ENCODE assay signal across 13 mouse cellular contexts in genomic region chr2:103690828-103691227, GRCm38 (mm10).
DNase-seq lines count a peak whose midpoint lies in the region; ATAC-seq and TF ChIP-seq lines count a peak whose summit lies in the region.
"Had no signal": no experiment of that assay in that cellular context is flagged by ENCODE, and none has a peak within 500 bp of the region (broad histone marks: within the 10 kb centered on the region; RNA-seq: fewer than 3 reads in every experiment).

No protein-coding gene starts in this region.

- H3K27me3 ChIP-seq in heart, embryonic 12.5 days (replicated peaks), result no peaks in the 10 kb centered on the region
- H3K27me3 ChIP-seq in embryonic facial prominence, embryonic 12.5 days, result no peaks in the 10 kb centered on the region
- H3K27me3 ChIP-seq in hindbrain, embryonic 12.5 days, result no peaks in the 10 kb centered on the region
- no peaks in the 10 kb centered on the region for H3K27me3 ChIP-seq in midbrain, embryonic 14.5 days (ENCODE audit: control insufficient read depth, insufficient read depth, low read length)
- H3K27me3 ChIP-seq: kidney, embryonic 15.5 days had no signal

- H3K36me3 ChIP-seq in heart, embryonic 12.5 days, result no peaks in the 10 kb centered on the region
- H3K36me3 ChIP-seq in embryonic facial prominence, embryonic 12.5 days, result no peaks in the 10 kb centered on the region
- no peaks in the 10 kb centered on the region for H3K36me3 ChIP-seq in hindbrain, embryonic 12.5 days
- H3K36me3 ChIP-seq in midbrain, embryonic 14.5 days (ENCODE audit: control insufficient read depth, insufficient read depth, low read length), result no peaks in the 10 kb centered on the region
- H3K36me3 ChIP-seq: kidney, embryonic 15.5 days had no signal

- WGBS in heart, embryonic 12.5 days, result 62% methylated on average over 5 of the region's 5 CpGs
- 35% methylated on average over 5 of the region's 5 CpGs for WGBS in embryonic facial prominence, embryonic 12.5 days
- WGBS in hindbrain, embryonic 12.5 days, result 42% methylated on average over 5 of the region's 5 CpGs
- 27% methylated on average over 5 of the region's 5 CpGs for WGBS in midbrain, embryonic 14.5 days

- H3K4me2 ChIP-seq in heart, embryonic 12.5 days, result no peak overlapping the region
- no peak overlapping the region for H3K4me2 ChIP-seq in embryonic facial prominence, embryonic 12.5 days (replicated peaks)
- no peak overlapping the region for H3K4me2 ChIP-seq in hindbrain, embryonic 12.5 days (replicated peaks)
- H3K4me2 ChIP-seq in midbrain, embryonic 14.5 days (ENCODE audit: low read length), result no peak overlapping the region
- H3K4me2 ChIP-seq: kidney, embryonic 15.5 days had no signal

- no peak overlapping the region for H3K4me3 ChIP-seq in heart, embryonic 12.5 days
- H3K4me3 ChIP-seq in embryonic facial prominence, embryonic 12.5 days, result no peak overlapping the region
- H3K4me3 ChIP-seq in hindbrain, embryonic 12.5 days, result no peak overlapping the region
- no peak overlapping the region for H3K4me3 ChIP-seq in midbrain, embryonic 14.5 days (replicated peaks; ENCODE audit: low read depth, low read length)
- no peak overlapping the region for H3K4me3 ChIP-seq in left cerebral cortex, adult 2 months
- H3K4me3 ChIP-seq: kidney, embryonic 15.5 days; myocyte had no signal

- no peak overlapping the region for H3K27ac ChIP-seq in heart, embryonic 12.5 days (ENCODE audit: poor library complexity, severe bottlenecking)
- peak overlapping the region; percentile 25 for H3K27ac ChIP-seq in embryonic facial prominence, embryonic 12.5 days
- peak overlapping the region; percentile 31; the same call in 1 of the 2 replicates for H3K27ac ChIP-seq in hindbrain, embryonic 12.5 days
- peak overlapping the region; percentile 14; the same call in 1 of the 2 replicates for H3K27ac ChIP-seq in midbrain, embryonic 14.5 days (replicated peaks; ENCODE audit: low read depth, low read length)
- H3K27ac ChIP-seq in left cerebral cortex, adult 2 months, result no peak overlapping the region
- H3K27ac ChIP-seq: kidney, embryonic 15.5 days had no signal

- H3K4me1 ChIP-seq in heart, embryonic 12.5 days (replicated peaks), result peaks cover 23% of the 10 kb centered on the region
- H3K4me1 ChIP-seq in embryonic facial prominence, embryonic 12.5 days, result peaks cover 39% of the 10 kb centered on the region
- H3K4me1 ChIP-seq in hindbrain, embryonic 12.5 days, result peaks cover 13% of the 10 kb centered on the region
- H3K4me1 ChIP-seq in midbrain, embryonic 14.5 days (ENCODE audit: control insufficient read depth, insufficient read depth, low read length), result peaks cover 3% of the 10 kb centered on the region; the same call in 1 of the 2 replicates

- 0 out of 2 replicates have a peak, but pooled peaks have one; percentile 36 for ATAC-seq in heart, embryonic 12.5 days (ENCODE audit: insufficient number of reproducible peaks, low FRiP score)
- no peak for ATAC-seq in embryonic facial prominence, embryonic 12.5 days (ENCODE audit: insufficient number of reproducible peaks, insufficient read depth, low FRiP score, low TSS enrichment)
- ATAC-seq in hindbrain, embryonic 12.5 days (ENCODE audit: low FRiP score), result peak; percentile 62
- ATAC-seq in midbrain, embryonic 14.5 days (ENCODE audit: low FRiP score, low TSS enrichment), result peak; percentile 8; the same call in 1 of the 2 replicates

- TF ChIP-seq CTCF in left cerebral cortex, adult 2 months (IDR thresholded peaks at IDR 0.05), result no peak

- intact Hi-C loops in heart, postnatal 25 days (cut with DNase I), result no loop called here
- intact Hi-C loops in left cerebral cortex, adult 2 months (cut with DNase I), result no loop called here

- no peaks in the 10 kb centered on the region for H3K9me3 ChIP-seq in heart, embryonic 12.5 days (replicated peaks)
- H3K9me3 ChIP-seq in embryonic facial prominence, embryonic 12.5 days, result no peaks in the 10 kb centered on the region
- H3K9me3 ChIP-seq in hindbrain, embryonic 12.5 days (replicated peaks), result no peaks in the 10 kb centered on the region
- H3K9me3 ChIP-seq in midbrain, embryonic 14.5 days (ENCODE audit: control insufficient read depth, low read length), result no peaks in the 10 kb centered on the region
- H3K9me3 ChIP-seq: kidney, embryonic 15.5 days had no signal

- no peak for DNase-seq in heart, postnatal 25 days (ENCODE audit: low spot score)
- no peak for DNase-seq in midbrain, embryonic 14.5 days
- DNase-seq in thymus, postnatal 4 days, result no peak
- DNase-seq in left cerebral cortex, adult 2 months (ENCODE audit: extremely low spot score in 1 of 2, low spot score in 2 of 2), result no peak
- no peak for DNase-seq in adipocyte (ENCODE audit: low spot score)
- DNase-seq: adrenal gland, adult 8-10 months; gastrocnemius, postnatal 36 days; thymus, postnatal 36 days had no signal

- H3K9ac ChIP-seq in heart, embryonic 12.5 days, result no peak overlapping the region
- no peak overlapping the region for H3K9ac ChIP-seq in embryonic facial prominence, embryonic 12.5 days
- no peak overlapping the region for H3K9ac ChIP-seq in hindbrain, embryonic 12.5 days
- no peak overlapping the region for H3K9ac ChIP-seq in midbrain, embryonic 14.5 days (replicated peaks; ENCODE audit: low read length)
- H3K9ac ChIP-seq: kidney, embryonic 15.5 days had no signal

Comparison
In these comparisons a context has a peak if more than half of its experiments do, and no peak if none do; other contexts are left out.
1. H3K27ac ChIP-seq: peak in embryonic facial prominence, embryonic 12.5 days (single experiment), hindbrain, embryonic 12.5 days (single experiment) and midbrain, embryonic 14.5 days (single experiment); none in heart, embryonic 12.5 days (single experiment) and left cerebral cortex, adult 2 months (single experiment).